Mouse (Mus musculus) cerebral cortex, adult 2 months (tissue): ENCODE measurements around the gene Ribc2.

Experiments used
- WGBS: fragments of 180-500 bp; shearing (Covaris S2); methylation state at CpG from one replicate; pipeline ENCODE4 v1.1.7; 2018; 5-methylcytosine and 5-hydroxymethylcytosine counted together

Ribc2 gene

GRCm38 (mm10) chr15:85179528-85180180, 47.8 kb downstream of the Ribc2 start:
- 51% methylated on average over 7 of the region's 7 CpGs for WGBS

DNA sequence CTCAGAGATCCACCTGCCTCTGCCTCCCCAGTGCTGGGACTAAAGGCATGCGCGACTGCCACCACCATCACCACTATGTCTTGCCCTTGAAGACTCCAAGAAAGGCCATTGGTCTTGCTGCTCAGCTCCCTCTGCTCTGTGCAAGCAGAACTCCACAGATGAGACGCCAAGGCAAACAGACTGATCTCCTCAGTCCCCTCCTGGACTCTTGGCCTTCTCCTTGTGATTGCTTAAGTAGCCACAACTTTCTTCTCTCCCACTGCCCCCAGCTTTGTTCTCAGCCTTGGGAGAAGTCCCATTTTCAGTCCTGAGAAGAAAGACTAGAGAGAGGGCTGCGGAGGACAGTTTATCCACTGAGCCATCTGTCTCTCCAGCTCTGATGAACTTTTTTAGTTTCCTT, 50.2 kb downstream of the Ribc2 start:
- WGBS = 86% methylated on average over 4 of the region's 4 CpGs

DNA sequence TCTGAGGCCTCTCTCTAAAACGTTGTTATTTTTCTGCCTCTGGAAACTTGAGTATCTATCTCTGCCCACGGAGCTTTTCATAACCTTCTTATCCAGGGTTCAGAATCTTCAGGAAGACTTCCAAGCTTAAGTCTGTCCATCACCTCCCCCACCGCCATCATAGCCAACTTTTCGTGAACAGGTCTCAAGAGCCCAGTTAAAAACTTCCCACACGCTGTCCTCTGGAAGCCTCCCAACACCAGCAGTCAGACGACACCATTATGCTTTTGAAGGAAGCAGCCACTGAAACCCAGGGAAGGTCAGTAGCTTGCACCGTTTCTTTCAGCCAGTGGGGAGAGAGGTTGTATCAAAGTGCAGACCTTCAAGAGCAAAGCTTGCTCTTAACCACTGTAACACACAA, 55.0 kb downstream of the Ribc2 start:
- 57% methylated on average over 7 of the region's 7 CpGs for WGBS

DNA sequence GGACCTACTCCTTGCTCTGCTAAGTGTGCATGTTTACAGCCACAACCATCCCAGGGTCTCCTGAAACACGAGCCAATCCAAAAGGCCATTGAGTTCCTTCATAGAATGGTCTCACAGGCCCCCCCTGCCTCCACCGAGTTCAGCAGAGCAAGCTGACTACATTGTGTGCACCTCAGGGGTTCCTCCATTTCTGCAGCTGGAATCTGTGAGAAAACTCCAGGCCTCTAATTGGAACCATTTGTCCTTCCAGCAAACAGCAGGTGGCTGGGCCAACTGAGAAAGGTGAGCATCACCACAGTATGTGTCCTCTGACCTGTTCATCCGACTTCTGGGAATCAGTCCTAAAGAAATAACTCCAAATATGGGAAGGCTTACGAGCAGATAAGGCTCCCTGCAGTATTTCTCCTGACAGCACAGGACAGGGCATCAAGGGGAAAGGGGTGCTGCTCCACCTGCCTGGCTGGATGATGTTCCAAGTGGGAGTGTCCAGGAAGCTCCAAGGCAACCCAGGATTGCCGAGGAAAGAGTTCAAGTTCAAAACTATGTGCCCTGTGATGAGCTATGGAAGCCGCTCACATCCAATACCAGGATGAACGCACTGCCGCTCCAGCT, 56.4 kb downstream of the Ribc2 start:
- 70% methylated on average over 8 of the region's 8 CpGs for WGBS
